Mouse (Mus musculus): ENCODE measurements at regions not wholly inside any gene's neighbourhood (a gene's known extent, or its start where the extent isn't known, plus 50 kb on each side); places are given as distances from the start of the nearest gene placed in this dataset.

GRCm38 (mm10) chr2:108919500-108920045 is 361.0 kb upstream of the Kif18a start:
- 53% methylated on average over 3 of the region's 3 CpGs for WGBS
- no peak overlapping the region for H3K4me3 ChIP-seq (ENCODE audit: low read length)
- no peak overlapping the region for H3K4me2 ChIP-seq (ENCODE audit: low read depth, low read length)
- no peak overlapping the region for H3K9ac ChIP-seq (ENCODE audit: low read length)
- H3K4me1 ChIP-seq (ENCODE audit: control insufficient read depth, insufficient read depth, low read length) = no peaks in the 10 kb centered on the region
- no peak overlapping the region for H3K27ac ChIP-seq (ENCODE audit: low read length)
- H3K9me3 ChIP-seq (replicated peaks; ENCODE audit: control insufficient read depth, low read length) = no peaks in the 10 kb centered on the region
- H3K36me3 ChIP-seq (ENCODE audit: control insufficient read depth, insufficient read depth) = no peaks in the 10 kb centered on the region
- ATAC-seq (replicated peaks; ENCODE audit: extremely low read depth, insufficient read depth, low FRiP score) = no peak
- no peaks in the 10 kb centered on the region for H3K27me3 ChIP-seq (ENCODE audit: control insufficient read depth, insufficient read depth, low read length)

DNA sequence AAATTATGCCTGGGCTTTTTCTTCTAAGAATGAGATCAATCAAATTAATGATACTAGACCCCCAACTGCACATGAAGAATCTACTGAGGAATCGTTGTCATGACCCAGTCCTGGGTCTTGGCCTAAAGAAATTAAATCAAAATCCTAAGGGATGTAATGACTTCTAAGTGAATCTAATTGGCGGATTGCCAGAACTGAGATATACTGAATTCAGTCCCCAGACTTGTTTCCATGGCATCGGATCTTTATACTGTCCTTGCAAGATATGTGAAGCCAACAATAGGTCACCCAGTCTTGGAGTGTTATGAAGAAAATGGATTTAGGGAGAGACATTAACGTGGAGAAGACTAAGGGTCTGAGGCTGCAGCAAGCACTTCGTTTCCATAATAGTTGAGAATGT is 360.4 kb upstream of the Kif18a start:
- no peaks in the 10 kb centered on the region for H3K27me3 ChIP-seq (ENCODE audit: control insufficient read depth, insufficient read depth, low read length)
- H3K4me2 ChIP-seq (ENCODE audit: low read depth, low read length) = no peak overlapping the region
- ATAC-seq (replicated peaks; ENCODE audit: extremely low read depth, insufficient read depth, low FRiP score) = no peak
- H3K36me3 ChIP-seq (ENCODE audit: control insufficient read depth, insufficient read depth) = no peaks in the 10 kb centered on the region
- H3K9ac ChIP-seq (ENCODE audit: low read length) = no peak overlapping the region
- WGBS = 71% methylated on average over 5 of the region's 5 CpGs
- no peaks in the 10 kb centered on the region for H3K9me3 ChIP-seq (replicated peaks; ENCODE audit: control insufficient read depth, low read length)
- no peaks in the 10 kb centered on the region for H3K4me1 ChIP-seq (ENCODE audit: control insufficient read depth, insufficient read depth, low read length)
- H3K4me3 ChIP-seq (ENCODE audit: low read length) = no peak overlapping the region
- no peak overlapping the region for H3K27ac ChIP-seq (ENCODE audit: low read length)

GRCm38 (mm10) chr2:108935981-108936762 is 344.4 kb upstream of the Kif18a start:
- no peak for ATAC-seq (replicated peaks; ENCODE audit: extremely low read depth, insufficient read depth, low FRiP score)
- Histone ChIP-seq H3K4me3 (ENCODE audit: low read length) (no peak overlapping the region), H3K27ac (ENCODE audit: low read length) (no peak overlapping the region), H3K9me3 (replicated peaks; ENCODE audit: control insufficient read depth, low read length) (no peaks in the 10 kb centered on the region), H3K4me2 (ENCODE audit: low read depth, low read length) (no peak overlapping the region), H3K4me1 (ENCODE audit: control insufficient read depth, insufficient read depth, low read length) (no peaks in the 10 kb centered on the region), H3K9ac (ENCODE audit: low read length) (no peak overlapping the region), H3K36me3 (ENCODE audit: control insufficient read depth, insufficient read depth) (no peaks in the 10 kb centered on the region), H3K27me3 (ENCODE audit: control insufficient read depth, insufficient read depth, low read length) (no peaks in the 10 kb centered on the region)
- 62% methylated on average over 5 of the region's 5 CpGs for WGBS

DNA sequence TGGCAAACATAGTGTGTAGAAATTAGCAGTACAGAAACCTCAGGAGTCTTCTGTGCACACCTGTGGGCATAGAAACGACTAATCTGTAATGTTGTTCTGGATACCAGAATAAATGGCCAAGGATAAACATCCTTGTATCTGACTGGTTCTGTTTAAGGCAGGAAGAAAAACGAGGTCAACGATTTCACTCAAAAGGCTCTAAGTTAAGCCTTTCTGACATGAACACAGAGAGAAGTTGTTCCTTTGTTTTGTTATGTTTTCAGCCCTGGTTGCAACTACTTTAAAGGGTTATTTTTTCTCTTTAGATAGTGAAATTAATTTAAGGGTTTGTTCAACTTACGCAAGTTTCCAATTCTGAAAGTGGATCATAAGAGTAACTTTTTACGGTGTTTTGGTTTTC is 299.6 kb upstream of the Kif18a start:
- Histone ChIP-seq H3K4me1 (ENCODE audit: control insufficient read depth, insufficient read depth, low read length) (no peaks in the 10 kb centered on the region), H3K4me2 (ENCODE audit: low read depth, low read length) (no peak overlapping the region), H3K36me3 (ENCODE audit: control insufficient read depth, insufficient read depth) (no peaks in the 10 kb centered on the region), H3K27ac (ENCODE audit: low read length) (no peak overlapping the region), H3K4me3 (ENCODE audit: low read length) (no peak overlapping the region), H3K9me3 (replicated peaks; ENCODE audit: control insufficient read depth, low read length) (no peaks in the 10 kb centered on the region), H3K27me3 (ENCODE audit: control insufficient read depth, insufficient read depth, low read length) (no peaks in the 10 kb centered on the region), H3K9ac (ENCODE audit: low read length) (no peak overlapping the region)
- no peak for ATAC-seq (replicated peaks; ENCODE audit: extremely low read depth, insufficient read depth, low FRiP score)
- WGBS = 83% methylated on average over 5 of the region's 5 CpGs

DNA sequence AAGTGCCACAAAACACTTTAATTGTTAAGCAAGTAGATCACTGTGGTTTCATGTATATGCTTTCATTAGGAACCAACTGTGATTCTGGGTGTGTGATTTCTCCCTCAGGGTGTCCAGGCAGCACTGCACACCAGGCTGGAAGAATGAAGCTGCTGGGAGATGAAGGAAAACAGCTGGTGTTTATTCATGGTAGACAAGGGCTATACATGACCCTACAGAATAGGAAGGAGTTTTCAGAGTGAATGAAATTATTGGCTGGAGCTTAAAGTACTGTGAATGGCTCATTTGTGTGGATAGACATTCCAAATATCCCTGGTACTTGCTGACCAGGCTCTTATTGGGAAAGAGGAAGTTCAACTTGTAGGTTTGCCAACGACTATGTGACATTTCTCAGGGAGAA is 264.3 kb upstream of the Kif18a start:
- H3K4me3 ChIP-seq (ENCODE audit: low read length) = no peak overlapping the region
- no peaks in the 10 kb centered on the region for H3K4me1 ChIP-seq (ENCODE audit: control insufficient read depth, insufficient read depth, low read length)
- H3K9me3 ChIP-seq (replicated peaks; ENCODE audit: control insufficient read depth, low read length) = no peaks in the 10 kb centered on the region
- no peaks in the 10 kb centered on the region for H3K27me3 ChIP-seq (ENCODE audit: control insufficient read depth, insufficient read depth, low read length)
- no peak overlapping the region for H3K9ac ChIP-seq (ENCODE audit: low read length)
- ATAC-seq (replicated peaks; ENCODE audit: extremely low read depth, insufficient read depth, low FRiP score) = no peak
- H3K36me3 ChIP-seq (ENCODE audit: control insufficient read depth, insufficient read depth) = no peaks in the 10 kb centered on the region
- WGBS = 25% methylated on average over 1 of the region's 1 CpGs
- no peak overlapping the region for H3K27ac ChIP-seq (ENCODE audit: low read length)
- no peak overlapping the region for H3K4me2 ChIP-seq (ENCODE audit: low read depth, low read length)

DNA sequence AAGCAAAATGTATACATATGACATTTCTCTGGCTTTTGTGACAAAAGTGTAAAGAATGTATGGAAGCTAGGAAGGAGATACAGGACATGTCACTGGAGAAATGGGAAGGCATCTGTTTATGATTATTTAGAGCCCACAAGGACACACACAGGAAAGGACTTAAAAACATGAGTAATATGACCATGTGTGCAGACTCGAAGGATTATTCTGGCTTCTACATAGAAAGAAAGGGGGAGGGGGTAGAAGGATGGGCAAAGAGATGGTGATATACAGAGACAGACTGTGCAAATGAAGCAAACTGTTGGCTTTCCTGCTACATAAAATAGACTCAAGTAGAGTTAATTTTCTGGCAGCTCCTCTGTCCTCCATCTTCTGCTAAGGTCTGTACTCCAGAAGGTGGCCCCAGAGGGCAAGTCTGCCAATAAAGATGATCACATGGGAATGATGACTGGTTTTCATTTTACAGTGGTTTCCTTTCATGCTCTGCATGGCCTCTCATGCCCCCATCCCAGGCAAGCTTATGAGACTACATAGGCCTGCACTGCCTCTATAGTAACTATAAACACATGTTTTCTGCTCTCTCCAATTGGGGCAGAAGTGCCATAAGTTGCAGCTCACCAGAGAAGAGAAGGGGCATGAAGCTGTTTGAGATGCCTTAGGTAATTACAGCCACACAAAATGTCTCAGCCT is 263.4 kb upstream of the Kif18a start:
- H3K9me3 ChIP-seq (replicated peaks; ENCODE audit: control insufficient read depth, low read length) = no peaks in the 10 kb centered on the region
- H3K4me3 ChIP-seq (ENCODE audit: low read length) = no peak overlapping the region
- 50% methylated on average over 1 of the region's 1 CpGs for WGBS
- ATAC-seq (replicated peaks; ENCODE audit: extremely low read depth, insufficient read depth, low FRiP score) = no peak
- no peaks in the 10 kb centered on the region for H3K27me3 ChIP-seq (ENCODE audit: control insufficient read depth, insufficient read depth, low read length)
- H3K9ac ChIP-seq (ENCODE audit: low read length) = no peak overlapping the region
- no peaks in the 10 kb centered on the region for H3K4me1 ChIP-seq (ENCODE audit: control insufficient read depth, insufficient read depth, low read length)
- no peaks in the 10 kb centered on the region for H3K36me3 ChIP-seq (ENCODE audit: control insufficient read depth, insufficient read depth)
- no peak overlapping the region for H3K4me2 ChIP-seq (ENCODE audit: low read depth, low read length)
- H3K27ac ChIP-seq (ENCODE audit: low read length) = no peak overlapping the region

GRCm38 (mm10) chr2:109038131-109038695 is 242.3 kb upstream of the Kif18a start:
- no peak overlapping the region for H3K27ac ChIP-seq (ENCODE audit: low read length)
- no peak overlapping the region for H3K9ac ChIP-seq (ENCODE audit: low read length)
- H3K4me2 ChIP-seq (ENCODE audit: low read depth, low read length) = no peak overlapping the region
- H3K36me3 ChIP-seq (ENCODE audit: control insufficient read depth, insufficient read depth) = no peaks in the 10 kb centered on the region
- no peaks in the 10 kb centered on the region for H3K27me3 ChIP-seq (ENCODE audit: control insufficient read depth, insufficient read depth, low read length)
- no peak overlapping the region for H3K4me3 ChIP-seq (ENCODE audit: low read length)
- ATAC-seq (replicated peaks; ENCODE audit: extremely low read depth, insufficient read depth, low FRiP score) = no peak
- H3K4me1 ChIP-seq (ENCODE audit: control insufficient read depth, insufficient read depth, low read length) = no peaks in the 10 kb centered on the region
- 76% methylated on average over 6 of the region's 6 CpGs for WGBS
- H3K9me3 ChIP-seq (replicated peaks; ENCODE audit: control insufficient read depth, low read length) = no peaks in the 10 kb centered on the region

Data from heart, embryonic 16.5 days (tissue).